ENCODE assay signal across 9 mouse cellular contexts in the genomic region with DNA sequence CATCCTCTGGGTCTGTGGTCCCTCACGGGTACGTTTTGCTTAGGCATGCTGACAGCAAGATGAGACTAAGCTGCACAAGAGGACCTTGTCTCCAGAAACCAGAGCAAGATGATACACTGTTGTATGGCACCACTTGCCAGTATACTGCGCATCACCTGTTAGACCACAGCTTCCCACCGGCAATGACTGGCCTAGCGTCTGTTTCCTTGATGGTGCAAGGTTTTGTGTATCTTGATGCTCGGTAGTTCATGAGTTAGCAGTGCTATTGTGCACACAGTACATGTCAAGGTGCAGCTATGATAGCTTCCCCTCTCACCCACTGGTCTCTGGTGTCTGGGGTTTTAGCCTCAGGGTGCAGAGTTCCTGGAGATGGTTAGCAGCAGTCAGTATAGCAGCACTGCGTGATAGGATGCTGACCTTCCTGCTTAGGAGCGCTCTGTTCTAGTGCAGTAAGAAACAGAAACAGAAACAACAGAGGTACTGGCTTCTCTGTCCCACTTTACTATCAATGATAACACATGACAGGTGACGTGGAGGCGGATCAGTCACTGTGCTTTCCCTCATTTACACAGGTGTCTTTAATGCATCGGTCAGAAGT. TPM values are rescaled to one million over a fixed set of nuclear protein-coding genes. Genes with fewer than 3 reads are reported as not detected.
DNase-seq lines count a peak whose midpoint lies in the region; ATAC-seq and TF ChIP-seq lines count a peak whose summit lies in the region.
"Had no signal": no experiment of that assay in that cellular context is flagged by ENCODE, and none has a peak within 500 bp of the region (broad histone marks: within the 10 kb centered on the region; RNA-seq: fewer than 3 reads in every experiment).

No protein-coding gene starts in this region.

- H3K4me2 ChIP-seq in kidney, embryonic 14.5 days (replicated peaks; ENCODE audit: low read depth, low read length): no peak overlapping the region
- H3K4me2 ChIP-seq in kidney, embryonic 16.5 days (replicated peaks; ENCODE audit: low read depth, low read length): no peak overlapping the region
- H3K4me2 ChIP-seq: limb, embryonic 12.5 days had no signal

- WGBS in kidney, embryonic 14.5 days: 83% methylated on average over 11 of the region's 11 CpGs
- WGBS in kidney, embryonic 16.5 days: 83% methylated on average over 11 of the region's 11 CpGs
- 43% methylated on average over 11 of the region's 11 CpGs for WGBS in bone marrow, adult 2 months

- TF ChIP-seq POLR2A in bone marrow, adult 2 months (IDR thresholded peaks at IDR 0.05; ENCODE audit: borderline replicate concordance, control insufficient read depth, low read depth, low read length): no peak

- TF ChIP-seq CTCF in bone marrow, adult 2 months (IDR thresholded peaks at IDR 0.05; ENCODE audit: control insufficient read depth, insufficient read depth, low read length): no peak

- H3K4me3 ChIP-seq in kidney, embryonic 14.5 days (ENCODE audit: low read length): no peak overlapping the region
- no peak overlapping the region for H3K4me3 ChIP-seq in kidney, embryonic 16.5 days (ENCODE audit: low read length)
- H3K4me3 ChIP-seq in bone marrow, adult 2 months (replicated peaks; ENCODE audit: control insufficient read depth, low read depth, low read length): peak overlapping the region; percentile 7
- H3K4me3 ChIP-seq: limb, embryonic 12.5 days had no signal

- H3K27ac ChIP-seq in kidney, embryonic 14.5 days (ENCODE audit: low read depth, low read length): no peak overlapping the region
- no peak overlapping the region for H3K27ac ChIP-seq in kidney, embryonic 16.5 days (ENCODE audit: low read length)
- H3K27ac ChIP-seq in bone marrow, adult 2 months (ENCODE audit: control insufficient read depth, insufficient read depth, low read depth, low read length, poor library complexity): peak overlapping the region; percentile 73
- H3K27ac ChIP-seq: limb, embryonic 12.5 days had no signal

- DNase-seq in lung, postnatal 25 days (ENCODE audit: low spot score): no peak
- DNase-seq in thymus, postnatal 10 days (ENCODE audit: low spot score in 2 of 2): no peak
- no peak for DNase-seq in layer of hippocampus, adult 18-20 months (ENCODE audit: low spot score in 2 of 2)

- 0 out of 2 replicates have a peak, but pooled peaks have one; percentile 17 for ATAC-seq in kidney, embryonic 14.5 days (ENCODE audit: low FRiP score, low TSS enrichment)
- ATAC-seq in kidney, embryonic 16.5 days (ENCODE audit: low FRiP score, low TSS enrichment): no peak
- peak; percentile 38 to 66 for ATAC-seq in hematopoietic stem cell, adult 5-6 weeks (replicated peaks in 1 of 2; ENCODE audit: insufficient read depth in 1 of 2, low FRiP score in 2 of 2, low TSS enrichment in 1 of 2, low read depth in 1 of 2, poor library complexity in 2 of 2, severe bottlenecking in 2 of 2)
- peak; percentile 58 for ATAC-seq in megakaryocyte progenitor cell, adult 5-6 weeks (replicated peaks; ENCODE audit: poor library complexity)

- H3K9me3 ChIP-seq in kidney, embryonic 14.5 days (ENCODE audit: control insufficient read depth, low read length): no peaks in the 10 kb centered on the region
- H3K9me3 ChIP-seq in kidney, embryonic 16.5 days (ENCODE audit: low read length): no peaks in the 10 kb centered on the region
- H3K9me3 ChIP-seq: limb, embryonic 12.5 days had no signal

- no peaks in the 10 kb centered on the region for H3K4me1 ChIP-seq in kidney, embryonic 14.5 days (ENCODE audit: control insufficient read depth, insufficient read depth, low read length)
- no peaks in the 10 kb centered on the region for H3K4me1 ChIP-seq in kidney, embryonic 16.5 days (ENCODE audit: insufficient read depth, low read length)
- H3K4me1 ChIP-seq in bone marrow, adult 2 months (ENCODE audit: control insufficient read depth, insufficient read depth, low read length): peaks cover 2% of the 10 kb centered on the region; the same call in 1 of the 2 replicates
- H3K4me1 ChIP-seq: limb, embryonic 12.5 days had no signal

- H3K9ac ChIP-seq in kidney, embryonic 14.5 days (ENCODE audit: low read depth, low read length): no peak overlapping the region
- no peak overlapping the region for H3K9ac ChIP-seq in kidney, embryonic 16.5 days (replicated peaks; ENCODE audit: low read length)
- H3K9ac ChIP-seq: limb, embryonic 12.5 days had no signal

- peaks cover 49% of the 10 kb centered on the region for H3K36me3 ChIP-seq in kidney, embryonic 14.5 days (ENCODE audit: control insufficient read depth, insufficient read depth, low read length)
- H3K36me3 ChIP-seq in kidney, embryonic 16.5 days (ENCODE audit: insufficient read depth, low read length): peaks cover 55% of the 10 kb centered on the region

- no peaks in the 10 kb centered on the region for H3K27me3 ChIP-seq in kidney, embryonic 14.5 days (ENCODE audit: control insufficient read depth, insufficient read depth, low read length)
- H3K27me3 ChIP-seq in kidney, embryonic 16.5 days (ENCODE audit: insufficient read depth, low read length): no peaks in the 10 kb centered on the region
- H3K27me3 ChIP-seq: limb, embryonic 12.5 days had no signal

RNA-seq across cellular contexts. Expression of gene Bag2, which starts 18.8 kb away (rescaled TPM):
- 63.8 and 87.5 TPM in 2 replicates for polyA plus RNA-seq in kidney, embryonic 14.5 days (2014; fragmentation: Nextera tagmentation; extraction: Ambion mirVana)
- polyA plus RNA-seq in kidney, embryonic 16.5 days (2015; fragmentation: Nextera tagmentation; extraction: Ambion mirVana): 98.1 and 105 TPM in 2 replicates
- 7.7 and 11.0 TPM in 2 replicates for polyA plus RNA-seq in bone marrow, adult 2 months (2011; ENCODE audit: insufficient read depth, insufficient read length, low replicate concordance, missing spikeins)
- total RNA-seq in hematopoietic stem cell, adult 5-6 weeks (2017): 24.3 and 37.5 TPM in 2 replicates
- total RNA-seq in megakaryocyte progenitor cell, adult 5-6 weeks (2015): 26.9 and 37.3 TPM in 2 replicates
- total RNA-seq in megakaryocyte progenitor cell, adult 5-6 weeks (2017): 26.0 and 26.3 TPM in 2 replicates
- total RNA-seq in layer of hippocampus, adult 18-20 months (2021): 10 to 100 TPM in 1 of 2 experiments, 1 to 10 TPM in 1; 9.5 to 10.7 TPM

RNA-seq across cellular contexts. Expression of gene Rab23, which starts 19.1 kb away (rescaled TPM):
- 13.7 and 30.7 TPM in 2 replicates for polyA plus RNA-seq in kidney, embryonic 14.5 days (2014; fragmentation: Nextera tagmentation; extraction: Ambion mirVana)
- 26.8 and 27.5 TPM in 2 replicates for polyA plus RNA-seq in kidney, embryonic 16.5 days (2015; fragmentation: Nextera tagmentation; extraction: Ambion mirVana)
- polyA plus RNA-seq in bone marrow, adult 2 months (2011; ENCODE audit: insufficient read depth, insufficient read length, low replicate concordance, missing spikeins): 4.7 and 6.8 TPM in 2 replicates
- 8.4 and 8.5 TPM in 2 replicates for total RNA-seq in hematopoietic stem cell, adult 5-6 weeks (2017)
- 3.3 and 7.1 TPM in 2 replicates for total RNA-seq in megakaryocyte progenitor cell, adult 5-6 weeks (2015)
- 1.1 and 3.0 TPM in 2 replicates for total RNA-seq in megakaryocyte progenitor cell, adult 5-6 weeks (2017)
- total RNA-seq in layer of hippocampus, adult 18-20 months (2021): 10 to 100 TPM; 29.6 to 31.3 TPM
